Mouse (Mus musculus): Measurements from ENCODE around the gene Fosb. TPM values are rescaled to one million over a fixed set of nuclear protein-coding genes. Genes with fewer than 3 reads are reported as not detected.

Gene Fosb
- total RNA-seq (2023) = 1,000 to 10,000 TPM; 2,539 to 2,823 TPM

DNA sequence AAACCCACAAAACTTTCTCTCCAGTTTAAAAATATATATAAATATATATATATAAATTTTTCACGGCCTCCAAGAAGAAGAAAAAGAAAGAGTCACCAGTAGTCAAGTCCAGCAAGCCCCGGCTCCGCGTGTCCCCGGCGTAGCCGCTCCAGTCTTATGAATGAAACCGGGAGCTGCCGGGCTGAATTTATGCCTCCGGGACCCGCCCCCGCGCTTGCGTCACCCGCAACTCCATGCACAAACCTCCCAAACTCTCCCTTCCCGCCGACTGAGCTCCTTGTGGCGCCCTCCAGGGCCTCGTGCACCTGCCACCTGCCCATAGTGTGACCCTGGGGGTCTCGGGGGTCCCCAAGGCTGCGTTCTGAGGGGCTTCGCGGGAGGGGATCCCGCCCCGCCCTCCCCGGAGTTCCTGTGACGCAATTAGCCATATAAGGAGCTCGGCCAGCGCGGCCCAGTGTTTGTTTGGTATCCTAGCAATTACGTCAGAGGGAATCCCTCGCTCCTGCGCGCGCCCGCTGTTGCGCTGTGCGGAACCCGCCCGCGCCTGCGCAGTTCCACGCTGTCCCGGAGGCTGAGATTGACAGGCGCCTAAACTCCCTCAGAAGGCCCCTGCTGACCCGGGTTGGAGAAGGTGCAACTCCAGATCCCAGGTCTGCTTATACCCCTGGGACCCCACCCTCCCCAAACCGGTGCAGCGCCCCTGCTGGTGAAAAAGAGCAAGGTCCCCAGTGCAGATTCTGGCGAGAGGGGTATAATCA is at the start of gene Fosb:
Gene Fosb, minus strand, starts transcription at position 168 of the 758 bp plus-strand sequence.

GRCm38 (mm10) chr7:19359299-19359891 is 49.5 kb upstream of the Fosb start, which contains the start of the genes Cd3eap and Ppp1r13l:
TSS of gene Cd3eap (minus strand) at chr7:19359483.
TSS of gene Ppp1r13l (plus strand) at chr7:19359749.

DNA sequence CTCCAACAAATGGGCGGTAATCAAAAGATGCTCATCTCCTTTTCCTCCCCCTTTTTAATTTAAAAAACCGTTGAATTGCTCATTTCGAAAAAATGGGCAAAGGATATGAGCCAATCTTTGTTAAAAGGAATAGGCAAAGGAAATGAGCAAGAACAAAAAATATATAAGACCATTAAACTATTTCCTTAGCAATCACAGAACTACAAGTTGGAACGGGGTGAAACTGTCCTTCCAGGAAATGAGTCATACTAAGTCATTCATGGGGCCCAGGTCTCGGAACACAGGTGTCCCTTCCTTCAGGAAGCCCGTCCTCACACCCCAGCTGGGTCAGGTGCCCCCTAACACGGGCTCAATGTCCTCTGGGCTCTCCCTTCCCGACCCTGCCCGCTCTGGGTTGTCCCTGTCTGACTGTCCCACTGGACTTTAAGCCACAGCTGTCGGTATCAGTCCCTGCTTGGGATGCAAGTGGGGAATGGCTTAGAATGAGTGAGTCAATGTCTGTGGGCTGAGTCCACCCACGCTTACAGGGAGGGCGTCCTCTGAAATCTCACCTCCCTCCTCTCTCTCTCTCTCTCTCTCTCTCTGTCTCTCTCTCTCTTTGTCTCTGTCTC is 34.5 kb upstream of the Fosb start, which contains the start of gene Ercc1:
Gene Ercc1, plus strand, starts transcription at position 542 of the 611 bp plus-strand sequence.

GRCm38 (mm10) chr7:19282385-19282784 is 27.5 kb downstream of the Fosb start, which contains the start of gene Rtn2:
TSS of gene Rtn2 (plus strand) at chr7:19282624.

DNA sequence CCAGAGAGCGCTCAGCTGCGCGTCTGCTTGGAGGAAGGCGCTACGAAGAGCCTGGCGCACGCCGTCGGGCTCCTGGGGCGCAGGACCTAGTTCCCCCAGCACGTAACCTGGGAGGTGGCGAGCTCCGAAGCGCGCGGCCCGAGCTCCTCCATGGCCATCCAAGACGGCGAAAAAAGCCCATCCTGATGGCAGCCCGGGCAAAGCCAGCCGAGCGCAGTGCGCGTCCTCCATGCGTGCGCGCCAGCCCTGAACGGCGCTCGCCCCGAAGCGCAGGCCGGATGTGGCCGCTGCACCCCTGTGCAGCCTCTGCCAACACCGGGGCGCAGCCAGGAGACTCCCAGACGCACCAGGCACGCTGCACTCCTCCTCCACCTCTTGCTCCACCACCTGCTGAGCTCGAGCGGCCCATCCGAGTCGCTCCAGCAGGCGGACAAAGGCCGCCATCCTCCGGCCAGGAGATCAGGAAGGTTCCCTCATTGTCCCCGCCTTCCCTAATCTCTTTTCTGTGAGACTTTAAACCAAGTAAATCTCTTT is 30.2 kb downstream of the Fosb start, which contains the start of gene Ppm1n:
Gene Ppm1n, minus strand, starts transcription at position 484 of the 534 bp plus-strand sequence.

GRCm38 (mm10) chr7:19271238-19272172 is 38.3 kb downstream of the Fosb start, which contains the start of gene Vasp:
TSS of gene Vasp (minus strand) at chr7:19271817.

Other genes starting within 250 kb of the Fosb start
- 1 to 10 TPM; 2.5 to 5.0 TPM for gene Dmwd, start 233.8 kb downstream of the Fosb start, total RNA-seq (2023)
- 10 to 100 TPM; 55.7 to 63.9 TPM for gene Dmpk, start 226.2 kb downstream of the Fosb start, total RNA-seq (2023)
- under 1 TPM; 0.58 to 0.73 TPM for gene Six5, start 215.5 kb downstream of the Fosb start, total RNA-seq (2023)
- gene Gm4969, start 191.7 kb downstream of the Fosb start, total RNA-seq (2023) = not detected
- gene Fbxo46, start 190.2 kb downstream of the Fosb start, total RNA-seq (2023) = 10 to 100 TPM; 15.2 to 15.6 TPM
- gene Qpctl, start 160.8 kb downstream of the Fosb start, total RNA-seq (2023) = 1 to 10 TPM; 9.0 to 9.4 TPM
- 10 to 100 TPM; 51.0 to 53.8 TPM for gene Snrpd2, start 160.3 kb downstream of the Fosb start, total RNA-seq (2023)
- not detected for gene Gipr, start 143.9 kb downstream of the Fosb start, total RNA-seq (2023)
- gene Eml2, start 133.6 kb downstream of the Fosb start, total RNA-seq (2023) = 10 to 100 TPM; 21.4 to 22.2 TPM
- gene Gpr4, start 97.5 kb downstream of the Fosb start, total RNA-seq (2023) = not detected
- 10 to 100 TPM; 44.6 to 45.7 TPM for gene Opa3, start 81.7 kb downstream of the Fosb start, total RNA-seq (2023)
- 100 to 1,000 TPM; 298 to 304 TPM for gene Vasp, start 38.2 kb downstream of the Fosb start, total RNA-seq (2023)
- 1 to 10 TPM; 2.5 to 9.1 TPM for gene Ppm1n, start 30.0 kb downstream of the Fosb start, total RNA-seq (2023)
- 1 to 10 TPM in 1 of 2 experiments, under 1 TPM in 1; 0.88 to 1.1 TPM for gene Rtn2, start 27.4 kb downstream of the Fosb start, total RNA-seq (2023)
- gene Ercc1, start 34.7 kb upstream of the Fosb start, total RNA-seq (2023) = 10 to 100 TPM; 29.1 to 29.3 TPM
- 1 to 10 TPM; 7.0 to 8.7 TPM for gene Cd3eap, start 49.4 kb upstream of the Fosb start, total RNA-seq (2023)
- 1 to 10 TPM; 1.3 to 4.3 TPM for gene Ppp1r13l, start 49.7 kb upstream of the Fosb start, total RNA-seq (2023)
- 10 to 100 TPM; 35.0 to 35.5 TPM for gene Ercc2, start 72.0 kb upstream of the Fosb start, total RNA-seq (2023)
- gene Klc3, start 94.1 kb upstream of the Fosb start, total RNA-seq (2023) = not detected
- gene Ckm, start 94.7 kb upstream of the Fosb start, total RNA-seq (2023) = 1 to 10 TPM; 2.7 to 3.1 TPM
- 10 to 100 TPM; 32.6 to 34.3 TPM for gene Mark4, start 148.8 kb upstream of the Fosb start, total RNA-seq (2023)
- under 1 TPM; 0.89 to 0.94 TPM for gene Exoc3l2, start 153.3 kb upstream of the Fosb start, total RNA-seq (2023)
- 10 to 100 TPM in 1 of 2 experiments, 1 to 10 TPM in 1; 8.6 to 11.2 TPM for gene Bloc1s3, start 198.3 kb upstream of the Fosb start, total RNA-seq (2023)
- 10 to 100 TPM; 34.4 to 45.3 TPM for gene Trappc6a, start 198.3 kb upstream of the Fosb start, total RNA-seq (2023)
- gene Nkpd1, start 207.8 kb upstream of the Fosb start, total RNA-seq (2023) = under 1 TPM in 1 of 2 experiments, not detected in 1; 0.26 TPM